Mouse (Mus musculus) brain, embryonic 14.5 days (tissue): ENCODE measurements around the gene Ctdsp2.

Experiments
- CTCF ChIP-seq: fragments of 200-500 bp; IDR thresholded peaks from 2 replicates; pipeline ENCODE4 v1.5.1; 2012; ENCODE audit warnings: inconsistent platforms, mild to moderate bottlenecking, moderate library complexity, borderline replicate concordance; ENCODE audit not compliant: insufficient read depth, insufficient read length; ENCODE audit errors: extremely low read depth
- POLR2A ChIP-seq: fragments of 200-500 bp; IDR thresholded peaks from 2 replicates; pipeline ENCODE4 v1.6.1; 2012; ENCODE audit warnings: mild to moderate bottlenecking, inconsistent platforms, borderline replicate concordance; ENCODE audit not compliant: poor library complexity, insufficient read depth, insufficient read length, severe bottlenecking; ENCODE audit errors: extremely low read depth

GRCm38 (mm10) chr10:127036273-127036672, 57.8 kb downstream of the Ctdsp2 start:
- no peak for TF ChIP-seq CTCF
- no peak for TF ChIP-seq POLR2A
